Mouse (Mus musculus) left cerebral cortex, adult 11 months (tissue): ENCODE results near the gene Cbarp.

Experiments
- DNase-seq: peaks from one replicate; pipeline ENCODE4 v3.0.0; 2022; ENCODE audit warnings: low spot score

The Cbarp gene

DNA sequence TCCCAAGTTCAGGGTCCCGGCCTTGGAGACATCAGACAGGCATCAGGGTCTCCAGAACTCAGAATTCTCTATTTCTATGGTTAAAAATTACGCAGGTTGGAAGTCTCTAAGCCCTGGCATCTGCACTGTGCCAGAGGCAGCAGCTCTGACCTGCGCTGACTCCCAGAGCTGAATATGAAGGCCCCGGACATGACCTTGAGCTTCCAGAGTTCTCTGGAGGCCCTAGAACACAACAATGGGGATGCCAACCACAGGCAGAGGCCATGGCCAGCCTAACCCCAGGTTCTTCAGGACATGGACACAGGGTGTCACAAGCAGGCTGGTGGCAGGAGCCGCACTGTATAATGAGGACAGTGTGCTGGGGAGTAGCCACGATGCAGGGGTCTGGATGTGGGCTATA, 46.5 kb downstream of the Cbarp start:
- DNase-seq = no peak

GRCm38 (mm10) chr10:80092690-80093089, 47.9 kb downstream of the Cbarp start:
- no peak for DNase-seq

GRCm38 (mm10) chr10:80091527-80091926, 49.1 kb downstream of the Cbarp start:
- no peak for DNase-seq

- no peak for DNase-seq
These were observed 51.5 kb downstream of the Cbarp start for GRCm38 (mm10) chr10:80089146-80089545.

DNA sequence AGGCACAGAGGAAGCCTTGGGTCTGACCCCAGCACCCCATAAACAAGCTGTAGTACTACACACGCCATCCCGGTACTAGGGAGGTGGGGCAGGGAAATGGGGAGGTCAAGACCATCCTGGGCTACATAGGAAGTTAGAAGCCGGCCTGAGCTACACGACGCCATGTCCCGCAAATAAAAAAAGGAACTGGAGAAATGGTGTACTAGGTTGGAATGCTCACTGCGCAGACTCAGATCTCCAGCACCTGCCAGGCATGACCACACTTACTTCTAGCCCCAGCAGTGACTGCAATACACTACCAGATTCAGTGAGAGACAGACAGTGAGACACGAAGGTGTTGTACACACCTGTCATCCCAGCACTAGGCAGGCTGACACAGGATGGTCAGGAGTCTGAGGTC, 53.2 kb downstream of the Cbarp start:
- DNase-seq = no peak

DNA sequence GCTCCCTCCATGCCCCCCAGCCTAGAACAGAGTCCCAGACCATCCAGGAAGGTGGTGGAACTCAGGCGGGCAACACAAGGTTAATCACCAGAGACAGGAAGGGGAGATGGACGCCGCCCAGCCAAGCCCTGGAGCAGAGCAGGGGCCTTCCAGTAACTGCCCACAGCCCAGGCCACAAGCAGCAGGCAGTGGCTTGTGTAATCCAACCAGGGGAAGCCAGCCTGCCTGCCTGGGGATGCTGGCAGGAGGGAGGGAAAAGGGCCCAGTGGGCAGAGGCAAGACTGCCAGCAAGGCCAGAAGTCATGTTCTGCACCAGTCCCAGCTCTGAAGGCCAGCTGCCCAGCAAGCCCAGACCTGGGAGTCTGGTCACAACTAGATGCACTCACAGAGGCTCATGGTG, 53.8 kb downstream of the Cbarp start:
- DNase-seq = no peak

- DNase-seq = no peak
These were observed 55.7 kb downstream of the Cbarp start for GRCm38 (mm10) chr10:80084817-80085487.

DNA sequence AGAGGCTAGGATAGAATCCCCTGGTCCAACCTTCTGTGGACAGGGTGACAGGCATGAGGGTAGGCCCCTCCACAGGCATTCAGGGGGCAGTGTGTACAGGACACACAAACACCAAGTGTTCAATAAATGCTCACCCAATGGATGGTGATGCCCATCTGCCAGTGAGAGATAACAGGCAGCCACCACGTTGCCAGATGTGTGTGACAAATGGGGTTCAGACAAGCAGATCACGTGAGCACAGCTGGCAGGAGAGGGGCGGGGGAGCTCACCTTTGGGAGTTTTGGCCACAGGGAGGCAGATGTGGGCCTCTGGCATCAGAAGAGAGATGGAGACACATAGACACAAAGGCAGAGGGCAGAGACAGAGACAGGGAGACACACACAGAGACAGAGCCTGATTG, 59.6 kb downstream of the Cbarp start:
- no peak for DNase-seq
